15 mouse cellular contexts compared by ENCODE assay signal in the genomic region with DNA sequence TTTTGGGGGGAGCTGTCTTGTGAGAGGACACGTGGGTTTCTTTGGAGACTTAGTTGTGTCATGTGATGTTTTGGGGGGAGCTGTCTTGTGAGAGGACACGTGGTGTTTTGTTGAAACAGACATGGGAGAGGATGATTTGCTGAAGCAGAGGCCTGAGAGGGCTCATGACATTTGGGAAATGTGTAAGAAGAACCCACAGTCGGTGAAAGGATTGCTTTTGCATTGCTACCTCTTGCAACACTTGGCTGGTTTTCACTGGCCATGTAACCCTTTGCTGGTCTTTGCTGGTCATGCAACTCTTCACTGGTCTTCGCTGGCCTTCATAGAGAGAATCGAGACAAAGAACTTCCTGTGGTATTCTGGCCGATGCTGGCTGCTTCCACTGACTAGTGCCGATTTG.
"Had no signal": no experiment of that assay in that cellular context is flagged by ENCODE, and none has a peak within 500 bp of the region (broad histone marks: within the 10 kb centered on the region; RNA-seq: fewer than 3 reads in every experiment).

No protein-coding gene starts in this region.

- ATAC-seq: midbrain, embryonic 13.5 days had no signal

- DNase-seq: kidney, adult 8-10 months; kidney, postnatal 36 days; left cerebral cortex, postnatal 4 days; lung, embryonic 14.5 days; lung, postnatal 10 days; right cerebral cortex, postnatal 4 days; spleen, adult 18-20 months; thymus, adult 18-20 months; thymus, postnatal 14 days had no signal

- H3K4me2 ChIP-seq: limb, embryonic 13.5 days; liver, embryonic 15.5 days; lung, embryonic 14.5 days; midbrain, embryonic 13.5 days; neural tube, embryonic 12.5 days had no signal

- H3K4me3 ChIP-seq: layer of hippocampus, adult 2 months; limb, embryonic 13.5 days; liver, embryonic 15.5 days; midbrain, embryonic 13.5 days; neural tube, embryonic 12.5 days had no signal

- H3K9me3 ChIP-seq: limb, embryonic 13.5 days; liver, embryonic 15.5 days; midbrain, embryonic 13.5 days; neural tube, embryonic 12.5 days had no signal

- H3K9ac ChIP-seq: limb, embryonic 13.5 days; liver, embryonic 15.5 days; lung, embryonic 14.5 days; midbrain, embryonic 13.5 days; neural tube, embryonic 12.5 days had no signal

- H3K27ac ChIP-seq: layer of hippocampus, adult 2 months; limb, embryonic 13.5 days; liver, embryonic 15.5 days; macrophage; midbrain, embryonic 13.5 days; neural tube, embryonic 12.5 days had no signal

- H3K36me3 ChIP-seq: limb, embryonic 13.5 days; liver, embryonic 15.5 days; midbrain, embryonic 13.5 days; neural tube, embryonic 12.5 days had no signal

- H3K4me1 ChIP-seq: limb, embryonic 13.5 days; liver, embryonic 15.5 days; midbrain, embryonic 13.5 days; neural tube, embryonic 12.5 days had no signal

- H3K27me3 ChIP-seq: limb, embryonic 13.5 days; liver, embryonic 15.5 days; midbrain, embryonic 13.5 days; neural tube, embryonic 12.5 days had no signal
